Mouse (Mus musculus): ENCODE results near the gene Batf2.
A peak's percentile ranks its signal among the peaks of the same experiment; 100 is the strongest.
"Not testable (repeated sequence)": the region's sequence is repeated elsewhere in the genome, so short reads cannot be mapped to it uniquely, and the experiment has no call there.

The Batf2 gene

GRCm38 (mm10) chr19:6140678-6141393 is at the start of gene Batf2:
TSS of gene Batf2 (plus strand) at chr19:6140983.
- DNase-seq = peak; percentile 93

- no peak for DNase-seq
Measured at GRCm38 (mm10) chr19:6094119-6094518, 46.7 kb upstream of the Batf2 start, which contains the start of gene AC131692.1. TSS of gene AC131692.1 (plus strand) at chr19:6094419.

- DNase-seq = no peak
Measured at GRCm38 (mm10) chr19:6097847-6098246, 42.9 kb upstream of the Batf2 start.

DNA sequence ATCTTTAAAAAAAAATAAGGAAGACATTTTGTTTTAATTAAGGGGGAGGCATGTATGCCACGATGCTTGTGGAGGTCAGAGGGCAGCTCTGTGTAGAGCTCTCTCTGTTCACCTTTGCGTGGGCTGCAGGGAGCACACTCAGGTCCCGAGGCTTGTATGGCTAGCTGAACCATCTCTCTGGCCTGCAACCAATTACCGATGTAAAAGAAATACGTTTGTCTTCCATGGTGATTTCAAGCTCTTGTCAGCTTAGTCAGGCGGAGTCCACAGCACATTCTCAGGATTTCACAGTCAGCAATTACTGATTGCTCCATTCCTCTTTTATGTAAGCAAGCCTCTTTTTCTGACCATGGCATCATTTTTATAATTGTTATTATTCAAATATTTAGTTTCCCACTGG is 39.6 kb upstream of the Batf2 start:
- no peak for DNase-seq

DNA sequence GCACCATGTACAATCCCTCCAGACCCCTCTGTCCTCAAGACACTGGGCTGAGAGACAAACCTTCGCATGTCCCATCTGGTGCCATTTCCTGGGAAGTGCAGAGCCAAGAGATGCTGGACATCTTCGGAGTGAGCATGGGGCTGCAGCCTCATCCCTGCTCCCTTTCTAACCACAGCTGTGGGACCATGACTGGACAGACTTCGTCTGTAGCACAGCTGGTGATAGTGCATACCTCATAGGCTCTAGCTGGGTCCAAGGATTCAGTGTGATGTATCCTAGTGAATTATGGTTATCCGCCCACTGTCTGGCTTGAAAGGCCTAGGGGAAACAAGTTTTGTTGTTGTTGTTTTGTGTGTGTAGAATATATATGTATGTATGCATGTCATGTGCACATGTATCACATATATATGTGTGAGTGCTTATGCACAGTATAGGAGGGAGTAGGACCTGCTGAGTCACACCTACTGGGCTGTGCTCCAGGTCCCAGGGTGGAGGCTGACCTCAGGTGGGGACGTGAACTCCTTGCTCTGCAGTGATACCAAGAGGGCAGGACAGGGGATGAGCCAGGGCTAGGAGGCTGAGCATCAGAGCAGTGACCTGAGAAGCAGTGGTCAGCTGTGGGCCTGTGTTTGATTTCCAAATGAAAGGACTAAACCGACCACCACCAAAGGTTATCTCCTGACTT is 38.5 kb upstream of the Batf2 start:
- no peak for DNase-seq

DNA sequence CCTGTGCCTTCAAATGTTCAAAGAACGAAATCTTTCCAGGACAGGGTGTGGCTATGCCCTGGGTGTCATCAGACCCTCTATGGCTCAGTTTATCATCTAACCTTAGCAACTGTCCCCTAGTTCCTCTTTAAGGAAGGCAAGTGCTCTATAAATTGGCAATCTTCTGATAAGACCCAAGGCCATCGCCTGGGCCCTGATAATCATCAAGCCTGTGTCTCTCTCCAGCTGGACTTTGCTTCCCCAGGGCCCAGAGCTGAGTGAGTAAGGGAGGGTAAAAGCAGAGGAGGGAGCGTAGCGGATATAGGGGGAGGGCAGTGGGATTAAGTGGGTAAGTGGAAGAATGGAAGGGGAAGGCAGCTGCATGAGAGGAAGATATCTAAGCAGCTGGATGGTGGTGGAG is 36.3 kb upstream of the Batf2 start:
- DNase-seq = no peak

- no peak for DNase-seq
Measured at GRCm38 (mm10) chr19:6105586-6105985, 35.2 kb upstream of the Batf2 start, which contains the start of gene Naaladl1. TSS of gene Naaladl1 (plus strand) at chr19:6105782.

GRCm38 (mm10) chr19:6113116-6113515 is 27.7 kb upstream of the Batf2 start:
- no peak for DNase-seq

- peak; percentile 25 for DNase-seq
Measured at GRCm38 (mm10) chr19:6116113-6116850, 24.5 kb upstream of the Batf2 start.

GRCm38 (mm10) chr19:6117346-6117985 is 23.3 kb upstream of the Batf2 start:
- DNase-seq = peak; percentile 23

GRCm38 (mm10) chr19:6117986-6118676 is 22.7 kb upstream of the Batf2 start, which contains the start of gene Sac3d1:
TSS of gene Sac3d1 (minus strand) at chr19:6118650.
- DNase-seq = peak; percentile 92

DNA sequence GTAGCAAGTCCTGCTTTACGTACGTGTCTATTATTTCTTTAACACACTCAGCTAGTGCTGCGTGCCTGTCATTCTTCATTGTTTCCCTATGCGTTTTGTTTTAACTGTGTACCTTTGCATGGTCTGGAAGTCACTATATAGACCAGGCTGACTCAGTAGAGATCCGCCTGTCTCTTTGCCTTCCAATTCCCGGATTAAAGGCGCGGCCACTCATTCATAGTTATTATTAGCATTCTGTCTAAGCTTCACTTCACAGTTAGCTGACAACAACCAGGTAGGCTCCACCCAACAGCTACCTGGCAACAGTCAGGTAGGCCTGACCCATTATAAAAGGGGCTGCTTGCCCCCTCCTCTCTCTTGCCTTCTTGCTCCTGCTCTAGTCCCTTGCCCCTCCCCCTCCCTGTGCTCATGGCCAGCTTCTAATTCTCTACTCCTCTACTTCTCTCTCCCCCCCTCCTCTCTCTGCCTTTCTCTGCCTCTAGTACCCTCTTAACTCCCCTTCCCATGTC is 22.1 kb upstream of the Batf2 start:
- no peak for DNase-seq

- DNase-seq = no peak
Measured at GRCm38 (mm10) chr19:6121761-6122160, 19.0 kb upstream of the Batf2 start.

GRCm38 (mm10) chr19:6123330-6123729 is 17.5 kb upstream of the Batf2 start:
- no peak for DNase-seq

DNA sequence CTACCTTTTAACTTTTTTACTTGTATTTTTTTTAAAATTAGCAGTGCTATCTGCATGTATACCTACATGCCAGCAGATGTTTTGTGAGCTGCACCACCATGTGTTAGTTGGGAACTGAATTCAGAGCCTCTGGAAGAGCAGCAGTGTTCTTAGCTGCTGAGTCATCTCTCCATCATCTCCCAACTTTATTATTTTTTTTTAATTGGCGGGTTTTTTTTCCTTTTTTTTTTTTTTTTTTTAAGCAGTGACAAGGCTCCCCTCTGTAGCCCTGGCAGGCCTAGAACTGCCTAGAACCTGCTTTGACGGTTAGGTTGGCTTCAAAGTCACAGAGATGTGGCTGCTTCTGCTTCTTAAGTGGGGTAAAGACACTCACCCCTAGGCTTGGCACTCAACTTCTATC is 15.9 kb upstream of the Batf2 start:
- no peak for DNase-seq

GRCm38 (mm10) chr19:6126289-6126688 is 14.5 kb upstream of the Batf2 start:
- no peak for DNase-seq

GRCm38 (mm10) chr19:6126789-6127580 is 13.8 kb upstream of the Batf2 start:
- no peak for DNase-seq

DNA sequence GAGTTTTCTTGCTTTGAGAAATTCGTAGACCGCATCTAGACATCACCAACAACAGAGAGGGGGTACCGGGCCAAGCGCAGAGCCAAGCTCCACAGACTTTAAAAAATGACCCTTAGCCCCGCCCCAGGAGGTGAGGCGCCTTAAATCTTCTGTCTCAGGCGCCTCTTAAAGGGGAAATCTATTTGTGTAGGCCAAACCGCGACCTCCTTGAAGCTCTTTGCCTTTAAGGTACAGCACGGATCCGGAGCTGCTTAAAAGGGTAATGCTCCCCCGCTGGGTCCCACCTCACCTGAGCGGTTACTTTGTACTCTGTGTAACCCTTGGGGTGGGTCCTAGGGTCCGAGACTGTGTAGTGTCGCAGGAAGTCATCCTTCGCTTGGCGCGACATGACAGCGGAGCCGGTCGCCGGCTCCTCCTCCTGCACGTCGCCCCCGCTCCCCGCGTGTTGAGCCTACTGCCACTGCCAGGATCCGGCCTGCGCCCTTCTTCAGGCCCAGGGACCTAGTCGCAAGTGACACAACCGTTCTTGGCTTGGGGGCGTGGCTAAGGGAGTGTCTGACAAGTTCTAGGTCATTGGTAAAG is 12.9 kb upstream of the Batf2 start, which contains the start of gene Snx15:
Snx15 (minus strand) TSS at position 545 of the 582 bp plus-strand sequence.
- peak; percentile 97 for DNase-seq

DNA sequence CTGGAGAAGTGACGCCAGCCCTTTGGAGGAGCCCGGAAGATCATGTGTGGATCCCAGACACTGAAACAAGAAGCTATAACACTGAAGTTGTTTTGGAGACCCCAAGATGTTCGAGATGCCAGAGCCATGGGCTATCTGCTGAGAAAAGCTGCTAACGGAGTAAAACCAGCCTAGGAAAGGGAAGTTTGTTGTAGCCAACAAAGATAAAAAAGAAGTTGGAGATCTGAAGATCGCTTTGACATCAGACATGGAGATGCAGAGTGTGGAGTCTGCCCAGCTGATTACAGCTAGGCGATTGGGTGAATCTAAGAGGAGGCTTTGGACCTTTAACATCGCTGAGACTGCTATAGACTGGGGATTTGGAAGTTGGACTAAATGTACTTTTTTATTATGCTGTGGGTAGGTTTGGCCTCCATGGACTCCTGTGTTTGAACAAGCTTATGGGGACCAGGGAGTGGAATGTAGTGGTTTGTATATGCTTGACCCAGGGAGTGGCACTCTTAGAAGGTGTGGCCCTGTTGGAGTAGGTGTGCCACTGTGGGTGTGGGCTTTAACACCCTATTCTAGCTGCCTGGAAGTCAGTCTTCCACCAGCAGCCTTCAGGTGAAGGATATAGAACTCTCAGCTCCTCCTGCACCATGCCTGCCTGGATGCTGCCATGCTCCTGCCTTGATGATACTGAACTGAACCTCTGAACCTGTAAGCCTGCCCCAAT is 10.2 kb upstream of the Batf2 start:
- DNase-seq = not testable (repeated sequence)

Measured in right cerebral cortex, adult 18-20 months (tissue).